Mouse (Mus musculus) kidney, embryonic 15.5 days (tissue): ENCODE results near the gene Ap1m2. TPM values are rescaled to one million over a fixed set of nuclear protein-coding genes. Genes with fewer than 3 reads are reported as not detected.
"Not testable (repeated sequence)": the region's sequence is repeated elsewhere in the genome, so short reads cannot be mapped to it uniquely, and the experiment has no call there.

Experiments
- ATAC-seq: fragments of 200-750 bp; cut with Nextera tagmentation; replicated peaks from 2 replicates; pipeline ENCODE4 v1.8.0; 2017; ENCODE audit warnings: moderate TSS enrichment; ENCODE audit not compliant: low FRiP score
- H3K27ac ChIP-seq: fragments of 300-500 bp; sonication (generic); 2 replicates; pipeline ENCODE4 v1.5.1; 2015; ENCODE audit warnings: mild to moderate bottlenecking, inconsistent platforms
- H3K27me3 ChIP-seq: fragments of 300-500 bp; sonication (generic); 2 replicates; pipeline ENCODE4 v1.6.1; 2015; ENCODE audit warnings: inconsistent platforms
- H3K36me3 ChIP-seq: fragments of 300-500 bp; sonication (generic); 2 replicates; pipeline ENCODE4 v1.6.1; 2015; ENCODE audit warnings: inconsistent platforms
- H3K4me1 ChIP-seq: fragments of 300-500 bp; sonication (generic); 2 replicates; pipeline ENCODE4 v1.6.1; 2015; ENCODE audit warnings: inconsistent platforms
- H3K4me2 ChIP-seq: fragments of 300-500 bp; sonication (generic); 2 replicates; pipeline ENCODE4 v1.6.1; 2015; ENCODE audit warnings: moderate library complexity, mild to moderate bottlenecking, inconsistent platforms
- H3K4me3 ChIP-seq: fragments of 300-500 bp; sonication (generic); replicated peaks from 2 replicates; pipeline ENCODE4 v1.5.1; 2015; ENCODE audit warnings: mild to moderate bottlenecking, inconsistent platforms
- H3K9ac ChIP-seq: fragments of 300-500 bp; sonication (generic); 2 replicates; pipeline ENCODE4 v1.6.1; 2015; ENCODE audit warnings: mild to moderate bottlenecking, inconsistent platforms
- H3K9me3 ChIP-seq: fragments of 300-500 bp; sonication (generic); replicated peaks from 2 replicates; pipeline ENCODE4 v1.6.1; 2016; ENCODE audit warnings: inconsistent platforms
- WGBS: fragments of 180-500 bp; shearing (Covaris S2); methylation state at CpG from one replicate; pipeline ENCODE4 v1.1.7; 2015; ENCODE audit warnings: mixed read lengths; 5-methylcytosine and 5-hydroxymethylcytosine counted together
- polyA plus RNA-seq: library from polyadenylated mRNA; unstranded; fragments of >200 nt; fragmentation: Nextera tagmentation; extraction: Ambion mirVana; gene quantifications from 2 replicates; pipeline ENCODE4 v1.2.1, GENCODE M21; 2015

Ap1m2 gene
- polyA plus RNA-seq, 1 experiment from 2014 or later, result 37.1 TPM

- ATAC-seq, result peak; percentile 37; the same call in 1 of the 2 replicates
- Histone ChIP-seq H3K4me3 (0 out of 2 replicates have a peak overlapping the region, but pooled peaks have one; percentile 4), H3K27me3 (peaks cover 17% of the 10 kb centered on the region), H3K27ac (0 out of 2 replicates have a peak overlapping the region, but pooled peaks have one; percentile 13), H3K4me1 (peaks cover 17% of the 10 kb centered on the region), H3K36me3 (no peaks in the 10 kb centered on the region), H3K9ac (no peak overlapping the region), H3K4me2 (peak overlapping the region; percentile 42), H3K9me3 (no peaks in the 10 kb centered on the region)
- WGBS, result 44% methylated on average over 15 of the region's 15 CpGs
Measured at GRCm38 (mm10) chr9:21309150-21309741, 2.9 kb downstream of the Ap1m2 start.

GRCm38 (mm10) chr9:21305065-21305464, 7.1 kb downstream of the Ap1m2 start:
- Histone ChIP-seq H3K4me2 (no peak overlapping the region), H3K4me3 (no peak overlapping the region), H3K36me3 (peaks cover 5% of the 10 kb centered on the region; the same call in 1 of the 2 replicates), H3K27ac (no peak overlapping the region), H3K27me3 (no peaks in the 10 kb centered on the region), H3K9me3 (no peaks in the 10 kb centered on the region), H3K4me1 (peaks cover 8% of the 10 kb centered on the region; the same call in 1 of the 2 replicates), H3K9ac (no peak overlapping the region)
- no peak for ATAC-seq
- WGBS, result 71% methylated on average over 7 of the region's 7 CpGs

- Histone ChIP-seq H3K4me3 (no peak overlapping the region), H3K9me3 (no peaks in the 10 kb centered on the region), H3K4me2 (no peak overlapping the region), H3K9ac (no peak overlapping the region), H3K36me3 (peaks cover 9% of the 10 kb centered on the region; the same call in 1 of the 2 replicates), H3K27me3 (no peaks in the 10 kb centered on the region), H3K4me1 (no peaks in the 10 kb centered on the region), H3K27ac (no peak overlapping the region)
- 84% methylated on average over 10 of the region's 10 CpGs for WGBS
- ATAC-seq, result no peak
Measured at GRCm38 (mm10) chr9:21299014-21299413, 13.1 kb downstream of the Ap1m2 start.

- Histone ChIP-seq H3K9me3 (no peaks in the 10 kb centered on the region), H3K36me3 (0 out of 2 replicates have a peak, but pooled peaks cover 3% of the 10 kb centered on the region), H3K27me3 (no peaks in the 10 kb centered on the region), H3K4me1 (peaks cover 25% of the 10 kb centered on the region), H3K4me3 (no peak overlapping the region), H3K4me2 (peak overlapping the region; percentile 75; the same call in 1 of the 2 replicates), H3K27ac (peak overlapping the region; percentile 96; the same call in 1 of the 2 replicates), H3K9ac (no peak overlapping the region)
- no peak for ATAC-seq
- 91% methylated on average over 3 of the region's 3 CpGs for WGBS
Measured at GRCm38 (mm10) chr9:21292271-21292670, 19.9 kb downstream of the Ap1m2 start.

- H3K27ac ChIP-seq, result peak overlapping the region; percentile 96
- H3K36me3 ChIP-seq, H3K27me3 ChIP-seq, ATAC-seq, H3K9me3 ChIP-seq: not testable (repeated sequence)
- WGBS, result 19% methylated on average over 7 of the region's 7 CpGs
- H3K4me1 ChIP-seq, result peaks cover 29% of the 10 kb centered on the region
- peak overlapping the region; percentile 60 for H3K4me3 ChIP-seq
- peak overlapping the region; percentile 75 for H3K4me2 ChIP-seq
- peak overlapping the region; percentile 36; the same call in 1 of the 2 replicates for H3K9ac ChIP-seq
Measured at GRCm38 (mm10) chr9:21291868-21292267, 20.3 kb downstream of the Ap1m2 start.

- Histone ChIP-seq H3K4me2 (peak within 1 kb of the TSS; percentile 75), H3K36me3 (no peaks in the 10 kb centered on the region), H3K27ac (peak within 1 kb of the TSS; percentile 96), H3K27me3 (no peaks in the 10 kb centered on the region), H3K9ac (peak within 1 kb of the TSS; percentile 68), H3K9me3 (no peaks in the 10 kb centered on the region), H3K4me3 (peak within 1 kb of the TSS; percentile 60), H3K4me1 (peaks cover 36% of the 10 kb centered on the region)
- peak; percentile 97 for ATAC-seq
- WGBS, result under 1% methylated on average over 46 of the region's 51 CpGs
Measured at GRCm38 (mm10) chr9:21291022-21291787, 20.9 kb downstream of the Ap1m2 start, which contains the start of gene Cdkn2d. Gene Cdkn2d (minus strand): TSS chr9:21291407.

GRCm38 (mm10) chr9:21290589-21290988, 21.5 kb downstream of the Ap1m2 start:
- Histone ChIP-seq H3K4me1 (peaks cover 37% of the 10 kb centered on the region), H3K4me3 (peak overlapping the region; percentile 60), H3K27ac (peak overlapping the region; percentile 96), H3K27me3 (no peaks in the 10 kb centered on the region), H3K36me3 (peaks cover 3% of the 10 kb centered on the region), H3K9me3 (no peaks in the 10 kb centered on the region), H3K9ac (peak overlapping the region; percentile 68), H3K4me2 (peak overlapping the region; percentile 75)
- WGBS, result 1% methylated on average over 20 of the region's 20 CpGs
- no peak for ATAC-seq

GRCm38 (mm10) chr9:21289337-21289671, 22.8 kb downstream of the Ap1m2 start:
- Histone ChIP-seq H3K4me3 (peak overlapping the region; percentile 60), H3K27me3 (no peaks in the 10 kb centered on the region), H3K4me2 (peak overlapping the region; percentile 75), H3K4me1 (peaks cover 37% of the 10 kb centered on the region), H3K9ac (peak overlapping the region; percentile 68; the same call in 1 of the 2 replicates), H3K36me3 (peaks cover 15% of the 10 kb centered on the region), H3K27ac (peak overlapping the region; percentile 87; the same call in 1 of the 2 replicates), H3K9me3 (no peaks in the 10 kb centered on the region)
- no peak for ATAC-seq
- WGBS, result 77% methylated on average over 2 of the region's 2 CpGs

GRCm38 (mm10) chr9:21288404-21289336, 23.5 kb downstream of the Ap1m2 start:
- ATAC-seq, result no peak
- Histone ChIP-seq H3K4me3 (peak overlapping the region; percentile 60), H3K4me1 (peaks cover 37% of the 10 kb centered on the region), H3K27ac (peak overlapping the region; percentile 87), H3K27me3 (no peaks in the 10 kb centered on the region), H3K9ac (peak overlapping the region; percentile 29), H3K9me3 (no peaks in the 10 kb centered on the region), H3K4me2 (peak overlapping the region; percentile 75), H3K36me3 (peaks cover 22% of the 10 kb centered on the region)
- 69% methylated on average over 13 of the region's 13 CpGs for WGBS

GRCm38 (mm10) chr9:21287571-21288402, 24.4 kb downstream of the Ap1m2 start, which contains the start of gene Kri1:
Gene Kri1 (minus strand): TSS chr9:21287969.
- Histone ChIP-seq H3K27me3 (no peaks in the 10 kb centered on the region), H3K4me1 (peaks cover 37% of the 10 kb centered on the region), H3K9ac (peak within 1 kb of the TSS; percentile 64), H3K4me3 (peak within 1 kb of the TSS; percentile 60), H3K9me3 (no peaks in the 10 kb centered on the region), H3K4me2 (peak within 1 kb of the TSS; percentile 75), H3K27ac (peak within 1 kb of the TSS; percentile 87), H3K36me3 (peaks cover 26% of the 10 kb centered on the region)
- ATAC-seq, result peak; percentile 72
- WGBS, result under 1% methylated on average over 59 of the region's 59 CpGs

- Histone ChIP-seq H3K4me3 (peak overlapping the region; percentile 60), H3K27me3 (no peaks in the 10 kb centered on the region), H3K9ac (peak overlapping the region; percentile 64), H3K9me3 (no peaks in the 10 kb centered on the region), H3K4me2 (peak overlapping the region; percentile 75), H3K27ac (no peak overlapping the region), H3K4me1 (peaks cover 37% of the 10 kb centered on the region), H3K36me3 (peaks cover 37% of the 10 kb centered on the region)
- 62% methylated on average over 3 of the region's 3 CpGs for WGBS
- no peak for ATAC-seq
Measured at GRCm38 (mm10) chr9:21286753-21287152, 25.4 kb downstream of the Ap1m2 start.
